Mouse (Mus musculus): ENCODE data around the gene Pbld2.

Gene Pbld2

GRCm38 (mm10) chr10:63023749-63024579, at the start of gene Pbld2, which contains the start of gene Hnrnph3:
Pbld2 (plus strand) TSS chr10:63024315.
Hnrnph3 (minus strand) TSS chr10:63024217.
- peak; percentile 98 for DNase-seq (ENCODE audit: low spot score)

GRCm38 (mm10) chr10:62979667-62980038, 44.5 kb upstream of the Pbld2 start:
- DNase-seq (ENCODE audit: low spot score) = no peak

- peak; percentile 69 for DNase-seq (ENCODE audit: low spot score)
Measured at GRCm38 (mm10) chr10:62980039-62980954, 43.8 kb upstream of the Pbld2 start, which contains the start of gene Rufy2. Rufy2 (plus strand) TSS chr10:62980223.

GRCm38 (mm10) chr10:62984072-62984471, 40.0 kb upstream of the Pbld2 start:
- peak; percentile 4 for DNase-seq (ENCODE audit: low spot score)

- DNase-seq (ENCODE audit: low spot score) = no peak
Measured at GRCm38 (mm10) chr10:62984495-62984894, 39.6 kb upstream of the Pbld2 start.

- DNase-seq (ENCODE audit: low spot score) = peak; percentile 44
Measured at GRCm38 (mm10) chr10:62987341-62987740, 36.8 kb upstream of the Pbld2 start.

- DNase-seq (ENCODE audit: low spot score) = no peak
Measured at GRCm38 (mm10) chr10:62990636-62991035, 33.5 kb upstream of the Pbld2 start.

GRCm38 (mm10) chr10:62993991-62994390, 30.1 kb upstream of the Pbld2 start:
- DNase-seq (ENCODE audit: low spot score) = no peak

GRCm38 (mm10) chr10:63000584-63000983, 23.5 kb upstream of the Pbld2 start:
- DNase-seq (ENCODE audit: low spot score) = peak; percentile 32

- no peak for DNase-seq (ENCODE audit: low spot score)
Measured at GRCm38 (mm10) chr10:63003252-63003651, 20.9 kb upstream of the Pbld2 start.

GRCm38 (mm10) chr10:63004556-63004955, 19.6 kb upstream of the Pbld2 start:
- no peak for DNase-seq (ENCODE audit: low spot score)

GRCm38 (mm10) chr10:63008193-63008592, 15.9 kb upstream of the Pbld2 start:
- no peak for DNase-seq (ENCODE audit: low spot score)

GRCm38 (mm10) chr10:63010268-63010667, 13.8 kb upstream of the Pbld2 start:
- no peak for DNase-seq (ENCODE audit: low spot score)

GRCm38 (mm10) chr10:63011556-63011955, 12.6 kb upstream of the Pbld2 start:
- DNase-seq (ENCODE audit: low spot score) = no peak

GRCm38 (mm10) chr10:63013476-63013875, 10.6 kb upstream of the Pbld2 start:
- DNase-seq (ENCODE audit: low spot score) = no peak

- no peak for DNase-seq (ENCODE audit: low spot score)
Measured at GRCm38 (mm10) chr10:63014168-63014567, 9.9 kb upstream of the Pbld2 start.

GRCm38 (mm10) chr10:63019304-63019703, 4.8 kb upstream of the Pbld2 start:
- no peak for DNase-seq (ENCODE audit: low spot score)

GRCm38 (mm10) chr10:63021702-63022101, 2.4 kb upstream of the Pbld2 start:
- no peak for DNase-seq (ENCODE audit: low spot score)

- peak; percentile 11 for DNase-seq (ENCODE audit: low spot score)
Measured at GRCm38 (mm10) chr10:63022541-63023120, 1.5 kb upstream of the Pbld2 start.

GRCm38 (mm10) chr10:63023121-63023748, 880 bp upstream of the Pbld2 start:
- no peak for DNase-seq (ENCODE audit: low spot score)

- DNase-seq (ENCODE audit: low spot score) = no peak
Measured at GRCm38 (mm10) chr10:63024580-63024910, 430 bp downstream of the Pbld2 start.

GRCm38 (mm10) chr10:63025016-63025415, 901 bp downstream of the Pbld2 start:
- DNase-seq (ENCODE audit: low spot score) = no peak

Measured in spleen, adult 12 weeks (tissue).